Mouse (Mus musculus) intestine, embryonic 15.5 days (tissue): ENCODE measurements around the gene Olfr1192-ps1. TPM values are rescaled to one million over a fixed set of nuclear protein-coding genes. Genes with fewer than 3 reads are reported as not detected.
"Not testable (repeated sequence)": the region's sequence is repeated elsewhere in the genome, so short reads cannot be mapped to it uniquely, and the experiment has no call there.

Experiments used
- ATAC-seq: fragments of 200-750 bp; cut with Nextera tagmentation; 2 replicates; pipeline ENCODE4 v1.8.0; 2017; ENCODE audit warnings: moderate TSS enrichment, moderate library complexity
- H3K27ac ChIP-seq: fragments of 300-500 bp; sonication (generic); 2 replicates; pipeline ENCODE4 v1.5.1; 2015; ENCODE audit warnings: mild to moderate bottlenecking, inconsistent platforms
- H3K27me3 ChIP-seq: fragments of 300-500 bp; sonication (generic); replicated peaks from 2 replicates; pipeline ENCODE4 v1.6.1; 2015; ENCODE audit warnings: inconsistent platforms
- H3K36me3 ChIP-seq: fragments of 300-500 bp; sonication (generic); 2 replicates; pipeline ENCODE4 v1.6.1; 2015; ENCODE audit warnings: inconsistent platforms
- H3K4me1 ChIP-seq: fragments of 300-500 bp; sonication (generic); replicated peaks from 2 replicates; pipeline ENCODE4 v1.6.1; 2015; ENCODE audit warnings: inconsistent platforms
- H3K4me2 ChIP-seq: fragments of 300-500 bp; sonication (generic); replicated peaks from 2 replicates; pipeline ENCODE4 v1.6.1; 2015; ENCODE audit warnings: mild to moderate bottlenecking, inconsistent platforms
- H3K4me3 ChIP-seq: fragments of 300-500 bp; sonication (generic); replicated peaks from 2 replicates; pipeline ENCODE4 v1.5.1; 2015; ENCODE audit warnings: inconsistent platforms
- H3K9ac ChIP-seq: fragments of 300-500 bp; sonication (generic); 2 replicates; pipeline ENCODE4 v1.6.1; 2015; ENCODE audit warnings: inconsistent platforms
- H3K9me3 ChIP-seq: fragments of 300-500 bp; sonication (generic); 2 replicates; pipeline ENCODE4 v1.6.1; 2016; ENCODE audit warnings: inconsistent platforms
- WGBS: fragments of 180-500 bp; shearing (Covaris S2); methylation state at CpG from one replicate; pipeline ENCODE4 v1.1.7; 2015; 5-methylcytosine and 5-hydroxymethylcytosine counted together
- polyA plus RNA-seq: library from polyadenylated mRNA; unstranded; fragments of >200 nt; fragmentation: Nextera tagmentation; extraction: Ambion mirVana; gene quantifications from 2 replicates; pipeline ENCODE4 v1.2.1, GENCODE M21; 2015

Olfr1192-ps1 gene
- not detected in 2 replicates for polyA plus RNA-seq

DNA sequence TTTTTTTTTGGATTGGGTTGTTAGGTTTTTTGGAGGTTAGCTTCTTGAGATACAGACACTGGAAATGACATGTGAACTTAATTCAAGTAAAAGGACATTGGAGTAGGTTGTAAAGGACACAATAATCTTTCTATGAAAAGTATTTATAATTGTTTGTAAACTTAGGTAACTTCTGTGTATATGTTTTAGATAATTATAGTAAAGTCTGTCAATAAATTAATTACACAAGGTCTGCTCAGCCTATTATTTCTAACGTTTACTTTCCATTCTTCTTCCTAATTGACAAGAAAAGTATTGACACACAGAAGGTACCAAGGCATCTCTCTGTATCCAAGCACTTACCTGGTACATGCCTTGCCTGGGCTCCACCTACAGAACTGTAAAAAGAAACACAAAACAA, at the start of gene Olfr1192-ps1:
Gene Olfr1192-ps1 (plus strand): TSS at position 301 of the 400 bp plus-strand sequence.
- no peaks in the 10 kb centered on the region for H3K27me3 ChIP-seq
- no peak within 1 kb of the TSS for H3K27ac ChIP-seq
- H3K9ac ChIP-seq, result no peak within 1 kb of the TSS
- H3K36me3 ChIP-seq, result no peaks in the 10 kb centered on the region
- H3K4me2 ChIP-seq, result no peak within 1 kb of the TSS
- no peaks in the 10 kb centered on the region for H3K4me1 ChIP-seq
- ATAC-seq, result no peak
- no peaks in the 10 kb centered on the region for H3K9me3 ChIP-seq
- H3K4me3 ChIP-seq, result no peak within 1 kb of the TSS
- WGBS, result 47% methylated on average over 1 of the region's 1 CpGs

- 93% methylated on average over 1 of the region's 1 CpGs for WGBS
- not testable (repeated sequence) for ATAC-seq, H3K4me1 ChIP-seq, H3K4me2 ChIP-seq, H3K9ac ChIP-seq, H3K27ac ChIP-seq, H3K9me3 ChIP-seq, H3K36me3 ChIP-seq, H3K27me3 ChIP-seq, H3K4me3 ChIP-seq
These were observed 8.1 kb upstream of the Olfr1192-ps1 start, which contains the start of gene Olfr1191-ps1 for GRCm38 (mm10) chr2:88640242-88640641. Gene Olfr1191-ps1, plus strand, starts transcription at chr2:88640542.

GRCm38 (mm10) chr2:88675328-88675727, 27.0 kb downstream of the Olfr1192-ps1 start, which contains the start of gene Olfr1193:
Gene Olfr1193, plus strand, starts transcription at chr2:88675628.
- H3K9me3 ChIP-seq, H3K4me1 ChIP-seq, H3K27me3 ChIP-seq, H3K4me3 ChIP-seq, H3K36me3 ChIP-seq, H3K27ac ChIP-seq, H3K4me2 ChIP-seq, ATAC-seq, H3K9ac ChIP-seq: not testable (repeated sequence)

GRCm38 (mm10) chr2:88689087-88689486, 40.8 kb downstream of the Olfr1192-ps1 start, which contains the start of gene Olfr1195:
Gene Olfr1195, minus strand, starts transcription at chr2:88689187.
- H3K4me3 ChIP-seq, result no peak within 1 kb of the TSS
- H3K9ac ChIP-seq, result no peak within 1 kb of the TSS
- no peaks in the 10 kb centered on the region for H3K4me1 ChIP-seq
- no peaks in the 10 kb centered on the region for H3K36me3 ChIP-seq
- ATAC-seq, result no peak
- H3K27ac ChIP-seq, result no peak within 1 kb of the TSS
- no peak within 1 kb of the TSS for H3K4me2 ChIP-seq
- H3K9me3 ChIP-seq, result no peaks in the 10 kb centered on the region
- no peaks in the 10 kb centered on the region for H3K27me3 ChIP-seq

DNA sequence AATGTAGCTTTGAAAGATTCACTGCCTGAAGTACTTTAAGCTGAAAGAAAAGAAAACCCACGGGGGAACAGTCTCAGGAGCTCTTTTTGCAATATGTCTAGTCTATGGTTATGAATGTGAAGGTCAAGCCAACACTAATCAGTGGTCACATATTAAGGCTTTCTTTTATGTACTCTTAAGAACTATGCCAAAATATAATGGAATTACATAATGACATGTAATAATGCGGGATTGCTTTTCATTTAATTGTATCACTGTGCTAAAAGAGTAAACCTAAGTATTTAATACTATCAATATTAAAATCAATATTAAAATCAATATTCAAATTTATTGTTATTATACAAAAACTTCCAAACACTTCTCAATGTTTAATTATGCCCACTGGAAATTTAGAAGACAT, 56.2 kb downstream of the Olfr1192-ps1 start, which contains the start of gene Olfr1196:
Gene Olfr1196 (minus strand): TSS at position 101 of the 400 bp plus-strand sequence.
- Histone ChIP-seq H3K9me3 (no peaks in the 10 kb centered on the region), H3K4me3 (no peak within 1 kb of the TSS), H3K4me2 (no peak within 1 kb of the TSS), H3K4me1 (no peaks in the 10 kb centered on the region), H3K9ac (no peak within 1 kb of the TSS), H3K27me3 (no peaks in the 10 kb centered on the region), H3K36me3 (no peaks in the 10 kb centered on the region), H3K27ac (no peak within 1 kb of the TSS)
- 90% methylated on average over 2 of the region's 2 CpGs for WGBS
- ATAC-seq, result no peak

Other genes starting within 250 kb of the Olfr1192-ps1 start
- not detected in 2 replicates for gene Olfr1179, start 242.1 kb upstream of the Olfr1192-ps1 start, polyA plus RNA-seq
- gene Olfr1180, start 229.4 kb upstream of the Olfr1192-ps1 start, polyA plus RNA-seq, result not detected in 2 replicates
- gene Olfr1181, start 222.3 kb upstream of the Olfr1192-ps1 start, polyA plus RNA-seq, result not detected in 2 replicates
- not detected in 2 replicates for gene Gm13757, start 199.4 kb upstream of the Olfr1192-ps1 start, polyA plus RNA-seq
- gene Olfr1183, start 193.6 kb upstream of the Olfr1192-ps1 start, polyA plus RNA-seq, result not detected in 2 replicates
- gene Olfr1184, start 164.9 kb upstream of the Olfr1192-ps1 start, polyA plus RNA-seq, result not detected in 2 replicates
- not detected in 2 replicates for gene Olfr1185-ps1, start 155.2 kb upstream of the Olfr1192-ps1 start, polyA plus RNA-seq
- not detected in 2 replicates for gene Olfr1186, start 130.0 kb upstream of the Olfr1192-ps1 start, polyA plus RNA-seq
- gene Olfr1188, start 91.6 kb upstream of the Olfr1192-ps1 start, polyA plus RNA-seq, result not detected in 2 replicates
- gene Olfr1189, start 62.1 kb upstream of the Olfr1192-ps1 start, polyA plus RNA-seq, result not detected in 2 replicates
- gene Olfr1191-ps1, start 8.0 kb upstream of the Olfr1192-ps1 start, polyA plus RNA-seq, result not detected in 2 replicates
- gene Olfr1193, start 27.1 kb downstream of the Olfr1192-ps1 start, polyA plus RNA-seq, result not detected in 2 replicates
- not detected in 2 replicates for gene Olfr1195, start 40.7 kb downstream of the Olfr1192-ps1 start, polyA plus RNA-seq
- gene Olfr1196, start 56.1 kb downstream of the Olfr1192-ps1 start, polyA plus RNA-seq, result not detected in 2 replicates
- not detected in 2 replicates for gene Olfr1197, start 83.9 kb downstream of the Olfr1192-ps1 start, polyA plus RNA-seq
- gene Olfr1198, start 102.9 kb downstream of the Olfr1192-ps1 start, polyA plus RNA-seq, result not detected in 2 replicates
- gene Olfr1199, start 112.0 kb downstream of the Olfr1192-ps1 start, polyA plus RNA-seq, result not detected in 2 replicates
- gene Olfr1200, start 122.0 kb downstream of the Olfr1192-ps1 start, polyA plus RNA-seq, result not detected in 2 replicates
- gene Olfr1201, start 144.5 kb downstream of the Olfr1192-ps1 start, polyA plus RNA-seq, result not detected in 2 replicates
- gene Olfr1202, start 166.0 kb downstream of the Olfr1192-ps1 start, polyA plus RNA-seq, result not detected in 2 replicates
- gene Olfr1205, start 181.2 kb downstream of the Olfr1192-ps1 start, polyA plus RNA-seq, result not detected in 2 replicates
- not detected in 2 replicates for gene Olfr1204, start 200.8 kb downstream of the Olfr1192-ps1 start, polyA plus RNA-seq
- not detected in 2 replicates for gene Olfr1206, start 214.7 kb downstream of the Olfr1192-ps1 start, polyA plus RNA-seq